Mouse (Mus musculus) hindbrain, postnatal 0 days (tissue): ENCODE data around the gene Atp5d. TPM values are rescaled to one million over a fixed set of nuclear protein-coding genes. Genes with fewer than 3 reads are reported as not detected.
A peak's percentile ranks its signal among the peaks of the same experiment; 100 is the strongest.

ENCODE experiments used
- ATAC-seq: fragments of 200-750 bp; cut with Nextera tagmentation; 2 replicates; pipeline ENCODE4 v1.8.0; 2017; ENCODE audit warnings: mild to moderate bottlenecking, moderate TSS enrichment, moderate library complexity
- DNase-seq: peaks from one replicate; pipeline ENCODE4 v3.0.0-alpha.2; 2015; ENCODE audit warnings: low spot score
- H3K27ac ChIP-seq: fragments of 300-500 bp; sonication (generic); 2 replicates; pipeline ENCODE4 v1.5.1; 2014; ENCODE audit warnings: mild to moderate bottlenecking
- H3K27me3 ChIP-seq: fragments of 300-500 bp; sonication (generic); 2 replicates; pipeline ENCODE4 v1.6.1; 2014; ENCODE audit warnings: low read length, mixed read lengths; ENCODE audit not compliant: insufficient read depth
- H3K36me3 ChIP-seq: fragments of 300-500 bp; sonication (generic); 2 replicates; pipeline ENCODE4 v1.6.1; 2014; ENCODE audit warnings: low read length, mixed read lengths; ENCODE audit not compliant: insufficient read depth
- H3K4me1 ChIP-seq: fragments of 300-500 bp; sonication (generic); 2 replicates; pipeline ENCODE4 v1.6.1; 2014; ENCODE audit warnings: antibody characterized with exemption, low read length, mixed read lengths; ENCODE audit not compliant: insufficient read depth
- H3K4me2 ChIP-seq: fragments of 300-500 bp; sonication (generic); 2 replicates; pipeline ENCODE4 v1.6.1; 2014; ENCODE audit warnings: low read depth, mild to moderate bottlenecking, low read length, moderate library complexity, mixed read lengths
- H3K4me3 ChIP-seq: fragments of 300-500 bp; sonication (generic); 2 replicates; pipeline ENCODE4 v1.5.1; 2014; ENCODE audit warnings: low read length
- H3K9ac ChIP-seq: fragments of 300-500 bp; sonication (generic); replicated peaks from 2 replicates; pipeline ENCODE4 v1.6.1; 2014; ENCODE audit warnings: mild to moderate bottlenecking, low read length, moderate library complexity, mixed read lengths
- H3K9me3 ChIP-seq: fragments of 300-500 bp; sonication (generic); 2 replicates; pipeline ENCODE4 v1.6.1; 2016; ENCODE audit warnings: low read length, mixed read lengths
- CTCF ChIP-seq: IDR thresholded peaks from 2 replicates; pipeline ENCODE4 v1.5.1; 2016; ENCODE audit warnings: antibody characterized with exemption, control low read depth, low read depth
- WGBS: fragments of 180-500 bp; shearing (Covaris S2); extraction: QIAGEN DNeasy Blood & Tissue Kit; methylation state at CpG from one replicate; pipeline ENCODE4 v1.1.7; 2014; 5-methylcytosine and 5-hydroxymethylcytosine counted together
- polyA plus RNA-seq: library from polyadenylated mRNA; unstranded; fragments of >200 nt; fragmentation: Nextera tagmentation; extraction: Ambion mirVana; gene quantifications from 2 replicates; pipeline ENCODE4 v1.2.1, GENCODE M21; 2015
- total RNA-seq: library from RNA; depleted of rRNA; stranded (reverse); fragments of >200 nt; gene quantifications from 2 replicates; pipeline ENCODE4 v1.2.3, GENCODE M21; 2014

Gene Atp5d
- total and polyA plus RNA-seq, 2 experiments from 2014 or later = 303 to 736 TPM

DNA sequence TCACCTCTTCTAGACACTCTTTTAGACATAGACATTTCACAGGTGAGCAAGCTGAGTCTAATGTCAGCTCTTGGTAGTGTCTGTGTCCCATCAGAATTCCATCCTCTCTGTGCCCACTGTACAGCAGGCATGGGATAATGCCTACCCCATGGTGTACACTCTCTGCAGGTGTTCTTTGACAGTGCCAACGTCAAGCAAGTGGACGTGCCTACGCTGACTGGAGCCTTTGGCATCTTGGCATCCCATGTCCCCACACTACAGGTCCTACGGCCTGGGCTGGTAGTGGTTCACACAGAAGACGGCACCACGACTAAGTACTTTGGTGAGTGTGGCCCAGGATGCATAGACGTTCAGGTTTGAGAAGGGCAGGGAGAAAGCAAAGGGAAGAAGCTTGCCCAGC lies 5.2 kb downstream of the Atp5d start:
- no peak for TF ChIP-seq CTCF
- Histone ChIP-seq H3K27me3 (no peaks in the 10 kb centered on the region), H3K36me3 (peaks cover 9% of the 10 kb centered on the region), H3K9ac (no peak overlapping the region), H3K27ac (no peak overlapping the region), H3K4me2 (0 out of 2 replicates have a peak overlapping the region, but pooled peaks have one; percentile 98), H3K9me3 (no peaks in the 10 kb centered on the region), H3K4me1 (peaks cover 10% of the 10 kb centered on the region), H3K4me3 (no peak overlapping the region)
- no peak for ATAC-seq
- WGBS = 82% methylated on average over 7 of the region's 7 CpGs
- DNase-seq = no peak

DNA sequence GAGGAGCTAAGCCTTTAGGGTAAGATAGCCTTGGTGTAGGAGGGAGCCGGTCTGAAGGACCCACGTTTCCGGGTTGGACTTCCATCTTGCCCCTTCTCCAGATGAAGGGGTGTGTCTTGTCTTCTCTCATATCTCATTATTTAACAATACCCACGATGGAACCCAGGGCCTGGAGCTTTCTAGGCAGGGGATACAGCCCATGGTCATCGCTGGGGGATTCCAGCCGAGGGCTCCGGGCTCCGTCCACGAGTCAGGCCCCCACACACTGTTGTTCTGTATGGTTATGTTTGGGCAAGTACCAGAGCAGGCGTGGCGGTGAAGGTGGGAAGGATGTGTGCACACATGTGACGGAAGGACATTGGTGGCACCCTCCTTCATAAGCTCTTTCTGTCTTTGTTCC lies 5.7 kb downstream of the Atp5d start:
- no peak for TF ChIP-seq CTCF
- no peak for DNase-seq
- Histone ChIP-seq H3K36me3 (peaks cover 9% of the 10 kb centered on the region), H3K4me3 (no peak overlapping the region), H3K4me2 (no peak overlapping the region), H3K27me3 (no peaks in the 10 kb centered on the region), H3K9me3 (no peaks in the 10 kb centered on the region), H3K4me1 (peaks cover 10% of the 10 kb centered on the region), H3K27ac (no peak overlapping the region), H3K9ac (no peak overlapping the region)
- ATAC-seq = no peak
- WGBS = 92% methylated on average over 12 of the region's 12 CpGs

DNA sequence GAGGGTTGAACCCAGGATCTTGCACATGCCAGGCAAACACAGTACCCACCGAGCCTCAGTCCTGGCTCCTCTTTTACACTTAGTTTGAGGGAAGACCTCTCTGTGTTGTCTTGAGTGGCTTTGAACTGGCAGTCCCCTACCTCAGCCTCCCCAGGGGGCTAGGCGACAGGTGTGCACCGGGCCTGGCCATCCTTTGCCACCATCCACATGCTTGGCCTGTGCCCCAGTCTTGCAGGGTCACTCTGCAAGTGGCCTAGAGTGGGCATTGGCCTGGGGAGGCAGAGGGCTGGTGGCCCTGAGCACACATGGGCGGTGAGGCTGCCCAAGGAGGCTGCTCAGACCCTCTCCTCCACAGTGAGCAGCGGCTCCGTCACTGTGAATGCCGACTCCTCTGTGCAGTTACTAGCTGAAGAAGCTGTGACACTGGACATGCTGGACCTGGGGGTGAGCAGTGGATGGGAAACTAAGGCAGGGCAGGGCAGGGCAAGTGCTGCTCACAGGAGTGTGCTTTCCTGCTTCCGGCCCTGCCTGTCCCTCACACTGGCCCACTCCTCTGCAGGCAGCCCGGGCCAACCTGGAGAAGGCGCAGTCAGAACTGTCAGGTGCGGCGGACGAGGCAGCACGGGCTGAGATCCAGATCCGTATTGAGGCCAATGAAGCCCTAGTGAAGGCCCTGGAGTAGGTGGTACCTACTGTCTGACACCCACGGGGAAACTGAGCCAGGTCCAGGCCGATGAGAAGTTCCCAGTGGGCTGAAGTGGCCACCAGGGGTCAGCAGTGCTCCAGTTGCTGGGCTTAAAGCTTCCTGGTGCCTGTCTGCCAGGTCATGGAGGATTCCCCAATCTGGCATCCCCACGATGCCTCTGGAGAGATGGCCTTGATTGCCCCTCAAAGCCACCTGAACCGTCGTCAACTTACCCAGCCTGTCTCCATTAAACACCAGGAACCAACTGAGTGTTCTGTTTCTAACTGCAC lies 6.7 kb downstream of the Atp5d start:
- WGBS = 68% methylated on average over 20 of the region's 20 CpGs
- Histone ChIP-seq H3K9ac (0 out of 2 replicates have a peak overlapping the region, but pooled peaks have one; percentile 13), H3K27me3 (no peaks in the 10 kb centered on the region), H3K27ac (peak overlapping the region; percentile 96), H3K4me1 (peaks cover 10% of the 10 kb centered on the region), H3K36me3 (peaks cover 9% of the 10 kb centered on the region), H3K4me3 (no peak overlapping the region), H3K4me2 (no peak overlapping the region), H3K9me3 (no peaks in the 10 kb centered on the region)
- DNase-seq (peak; percentile 78), ATAC-seq (no peak)
- TF ChIP-seq CTCF = peak; percentile 89

DNA sequence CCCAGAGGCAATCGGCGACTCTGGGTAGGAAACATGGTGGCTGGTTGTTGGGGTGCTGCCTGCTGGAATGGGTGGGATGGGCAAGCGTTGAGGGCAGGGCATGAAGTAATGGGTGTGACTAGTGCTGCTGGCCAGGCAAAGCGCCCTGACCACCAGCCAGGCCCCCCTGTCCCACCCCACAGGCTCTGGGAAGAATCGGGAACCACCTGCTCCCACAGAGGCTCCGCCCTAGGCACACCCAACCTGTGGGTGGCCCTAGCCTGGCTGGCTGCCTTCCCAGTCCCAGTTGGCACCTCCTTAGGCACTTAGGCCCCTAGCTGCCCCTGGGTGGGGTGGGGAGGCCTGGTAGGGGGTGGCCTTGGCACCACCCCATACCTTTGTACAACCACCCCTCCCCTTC lies 7.5 kb downstream of the Atp5d start:
- TF ChIP-seq CTCF = no peak

DNA sequence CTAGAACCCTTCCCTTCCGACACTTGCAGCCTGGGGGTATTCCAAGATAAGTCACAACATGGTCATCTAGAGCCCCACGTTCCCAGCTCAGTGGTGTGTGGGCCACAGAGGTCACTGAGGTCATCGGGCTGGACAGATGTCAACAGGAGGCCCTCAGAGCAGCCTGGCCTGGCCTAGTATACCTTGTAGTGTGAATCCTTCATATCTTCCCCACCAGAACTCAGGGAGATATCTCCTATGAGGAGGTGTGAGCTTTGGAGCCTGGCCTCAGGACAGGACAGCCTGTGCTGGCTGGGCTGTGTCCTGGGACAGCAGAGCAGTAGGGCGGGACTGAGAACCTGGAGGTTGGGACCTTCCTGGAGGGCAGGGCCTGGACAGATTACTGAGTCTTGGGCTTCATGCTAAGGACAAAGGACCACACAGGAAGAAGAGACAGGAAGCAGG lies 8.2 kb downstream of the Atp5d start:
- peaks cover 9% of the 10 kb centered on the region for H3K36me3 ChIP-seq
- H3K27me3 ChIP-seq = no peaks in the 10 kb centered on the region
- no peak for ATAC-seq
- no peak for TF ChIP-seq CTCF
- no peak overlapping the region for H3K4me3 ChIP-seq
- 0 out of 2 replicates have a peak overlapping the region, but pooled peaks have one; percentile 13 for H3K9ac ChIP-seq
- H3K9me3 ChIP-seq = no peaks in the 10 kb centered on the region
- WGBS = 77% methylated on average over 4 of the region's 4 CpGs
- H3K4me2 ChIP-seq = no peak overlapping the region
- peaks cover 6% of the 10 kb centered on the region; the same call in 1 of the 2 replicates for H3K4me1 ChIP-seq
- H3K27ac ChIP-seq = peak overlapping the region; percentile 96; the same call in 1 of the 2 replicates
- DNase-seq = no peak

More for the DNA sequence above, 7.5 kb downstream of the Atp5d start:
- Histone ChIP-seq H3K27ac (peak overlapping the region; percentile 96), H3K9ac (0 out of 2 replicates have a peak overlapping the region, but pooled peaks have one; percentile 13), H3K4me2 (no peak overlapping the region), H3K36me3 (peaks cover 9% of the 10 kb centered on the region), H3K4me3 (no peak overlapping the region), H3K27me3 (no peaks in the 10 kb centered on the region), H3K4me1 (peaks cover 8% of the 10 kb centered on the region), H3K9me3 (no peaks in the 10 kb centered on the region)
- ATAC-seq = no peak
- 74% methylated on average over 6 of the region's 6 CpGs for WGBS
- no peak for DNase-seq

DNA sequence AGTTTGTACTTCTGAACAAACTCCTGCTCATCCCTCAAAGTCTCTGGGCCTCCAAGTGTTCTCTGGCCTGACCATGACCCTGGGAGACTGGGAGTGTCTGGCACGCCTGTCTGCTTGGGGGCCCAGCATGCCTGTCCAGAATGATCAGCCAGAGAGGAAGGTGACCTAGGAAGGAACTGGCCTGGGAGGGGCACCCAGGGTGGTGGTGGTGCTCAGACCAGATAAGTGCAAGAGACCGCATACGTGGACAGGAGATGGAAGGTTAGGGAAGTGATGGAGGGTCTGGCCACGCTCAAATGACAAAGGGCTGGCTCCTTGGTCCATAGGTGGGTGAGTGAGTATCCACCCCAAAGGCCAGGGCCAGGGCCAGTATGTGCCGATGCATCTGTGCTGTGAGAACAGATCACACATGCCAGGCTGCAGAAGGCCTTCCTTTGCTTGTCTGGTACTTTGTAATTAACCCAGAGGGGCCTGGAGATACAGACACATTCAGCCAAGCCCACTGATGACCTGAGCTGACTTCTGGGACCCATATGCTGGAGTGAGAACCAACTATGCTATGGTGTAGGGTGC lies 8.8 kb downstream of the Atp5d start:
- no peaks in the 10 kb centered on the region for H3K9me3 ChIP-seq
- whole genome bisulfite sequencing = 71% methylated on average over 5 of the region's 5 CpGs
- H3K27ac ChIP-seq = peak overlapping the region; percentile 96
- peak overlapping the region; percentile 80; the same call in 1 of the 2 replicates for H3K4me2 ChIP-seq
- H3K27me3 ChIP-seq = no peaks in the 10 kb centered on the region
- no peak for DNase-seq
- H3K9ac ChIP-seq = no peak overlapping the region
- peaks cover 9% of the 10 kb centered on the region for H3K36me3 ChIP-seq
- H3K4me1 ChIP-seq = peaks cover 12% of the 10 kb centered on the region; the same call in 1 of the 2 replicates
- ATAC-seq = no peak
- no peak overlapping the region for H3K4me3 ChIP-seq
- TF ChIP-seq CTCF = no peak
